Mouse (Mus musculus): Measurements from ENCODE around the gene Gzmm. TPM values are rescaled to one million over a fixed set of nuclear protein-coding genes. Genes with fewer than 3 reads are reported as not detected.

Gene Gzmm
- total RNA-seq, 2 experiments from 2014 or later = 1.8 to 2.4 TPM

GRCm38 (mm10) chr10:79675346-79676035 is 13.3 kb upstream of the Gzmm start:
- ATAC-seq (replicated peaks; ENCODE audit: low FRiP score, low TSS enrichment, poor library complexity, severe bottlenecking) = no peak

- ATAC-seq (replicated peaks; ENCODE audit: low FRiP score, low TSS enrichment, poor library complexity, severe bottlenecking) = peak; percentile 7; the same call in 1 of the 2 replicates
Observed at GRCm38 (mm10) chr10:79680606-79681495, 8.0 kb upstream of the Gzmm start.

DNA sequence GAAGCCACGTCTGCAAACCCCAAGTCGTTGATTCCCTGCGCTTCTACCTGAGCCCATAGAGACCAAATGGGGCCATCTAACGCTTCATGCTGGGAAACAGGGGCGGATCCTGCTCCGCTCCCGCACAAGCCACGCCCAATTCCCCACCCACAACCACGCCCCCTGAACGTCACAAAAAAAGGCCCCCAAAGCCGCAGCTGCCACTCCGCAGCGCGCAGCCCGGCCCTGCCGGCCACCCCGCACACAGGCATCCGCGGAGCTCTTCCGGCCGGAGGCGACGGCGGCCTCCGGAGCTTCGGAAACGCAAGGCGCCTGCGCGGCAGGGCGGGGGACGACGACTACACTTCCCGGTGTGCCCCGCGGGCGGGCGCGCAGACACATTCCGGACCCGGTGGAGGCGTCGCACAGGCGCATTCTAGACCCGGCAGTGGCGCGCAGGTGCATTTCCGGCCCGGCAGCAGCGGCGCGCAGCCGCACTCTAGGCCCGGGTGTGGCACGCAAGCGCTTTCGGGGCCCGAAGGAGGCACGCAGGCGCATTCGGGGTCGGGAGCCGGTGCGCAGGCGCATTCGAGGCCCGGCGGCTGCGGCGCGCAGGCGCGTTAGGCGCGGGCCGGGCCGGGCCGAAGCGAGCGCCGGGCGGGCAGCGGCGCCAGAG is 7.1 kb upstream of the Gzmm start, which contains the start of gene Cdc34:
Gene Cdc34, plus strand, starts transcription at position 605 of the 655 bp plus-strand sequence.
- peak; percentile 75 for ATAC-seq (replicated peaks; ENCODE audit: low FRiP score, low TSS enrichment, poor library complexity, severe bottlenecking)

- ATAC-seq (replicated peaks; ENCODE audit: low FRiP score, low TSS enrichment, poor library complexity, severe bottlenecking) = no peak
Observed at GRCm38 (mm10) chr10:79682551-79682915, 6.3 kb upstream of the Gzmm start.

- ATAC-seq (replicated peaks; ENCODE audit: low FRiP score, low TSS enrichment, poor library complexity, severe bottlenecking) = peak; percentile 19
Observed at GRCm38 (mm10) chr10:79682916-79683582, 5.8 kb upstream of the Gzmm start.

DNA sequence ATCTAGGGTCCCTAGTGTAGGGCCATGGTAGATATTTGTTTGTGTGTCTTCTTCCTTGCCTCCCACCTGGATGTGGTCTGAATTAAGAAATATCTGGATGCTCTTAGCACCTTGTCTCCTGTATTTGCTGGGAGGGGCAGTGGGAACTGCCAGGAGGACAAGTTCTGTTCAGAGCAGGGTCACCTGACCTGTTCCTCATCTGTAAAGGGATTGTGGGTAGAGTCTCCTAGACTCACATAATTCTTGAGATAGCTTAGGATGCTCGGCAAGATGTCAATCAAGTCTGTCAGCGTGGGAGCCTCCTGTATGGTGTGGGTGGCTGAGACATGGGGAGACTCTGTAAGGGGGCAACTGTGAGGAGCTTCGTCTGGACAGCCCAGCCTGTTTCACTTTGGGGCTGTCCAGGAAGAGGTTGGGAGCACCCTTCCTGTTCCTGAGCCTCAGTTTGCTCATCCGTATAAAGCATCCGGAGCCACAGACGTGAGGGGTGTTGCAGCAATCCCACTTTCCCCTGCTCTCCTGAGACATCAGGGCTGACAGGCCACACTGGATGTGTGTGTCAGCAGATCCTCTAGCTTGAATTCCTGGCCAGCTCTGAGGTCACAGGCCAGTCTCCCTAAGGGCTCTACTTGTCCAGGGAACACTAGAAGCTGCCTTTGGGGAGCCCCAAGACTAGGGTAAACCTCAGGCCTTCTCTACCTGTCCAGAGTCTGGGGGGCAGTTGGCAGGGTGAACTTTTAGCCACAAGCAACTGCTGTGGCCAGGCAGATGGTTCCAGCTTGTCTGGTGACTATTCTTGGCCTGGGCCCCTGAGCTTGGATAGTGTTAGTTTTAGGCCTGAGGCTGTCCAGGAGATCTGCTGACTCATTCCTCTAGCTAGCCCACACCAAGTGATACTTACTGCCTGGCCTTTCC is 4.8 kb upstream of the Gzmm start:
- ATAC-seq (replicated peaks; ENCODE audit: low FRiP score, low TSS enrichment, poor library complexity, severe bottlenecking) = no peak

DNA sequence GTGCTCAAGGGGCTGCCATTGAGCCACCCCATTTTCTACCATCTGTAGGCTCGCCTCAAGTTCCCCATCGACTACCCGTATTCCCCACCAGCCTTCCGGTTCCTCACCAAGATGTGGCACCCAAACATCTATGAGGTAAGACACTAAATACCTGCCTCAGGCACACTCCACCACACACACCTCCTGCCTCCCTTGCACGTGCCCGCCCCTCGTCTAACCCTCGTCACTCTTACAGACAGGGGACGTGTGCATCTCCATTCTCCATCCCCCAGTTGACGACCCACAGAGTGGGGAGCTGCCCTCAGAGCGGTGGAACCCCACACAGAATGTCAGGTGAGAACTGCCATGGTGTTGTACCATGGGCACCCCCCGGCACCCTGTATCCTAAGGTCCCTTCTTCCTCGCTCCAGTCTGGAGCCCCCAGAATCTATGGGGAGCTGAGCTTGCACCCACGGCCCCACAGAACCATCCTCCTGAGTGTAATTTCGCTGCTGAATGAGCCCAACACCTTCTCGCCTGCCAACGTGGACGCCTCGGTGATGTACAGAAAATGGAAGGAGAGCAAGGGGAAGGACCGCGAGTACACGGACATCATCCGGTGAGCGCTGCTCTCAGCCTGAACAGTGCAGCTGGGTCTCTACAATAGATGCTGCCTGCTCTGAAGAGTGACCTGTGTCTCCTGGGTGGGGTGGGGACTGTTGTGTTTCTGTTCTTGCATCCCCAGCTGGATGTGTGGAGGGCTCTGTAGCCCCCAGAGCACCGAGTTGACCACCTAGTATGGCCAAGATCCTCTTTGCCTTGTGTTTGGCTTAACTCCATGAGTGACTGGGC is 3.8 kb upstream of the Gzmm start:
- no peak for ATAC-seq (replicated peaks; ENCODE audit: low FRiP score, low TSS enrichment, poor library complexity, severe bottlenecking)

- ATAC-seq (replicated peaks; ENCODE audit: low FRiP score, low TSS enrichment, poor library complexity, severe bottlenecking) = no peak
Observed at GRCm38 (mm10) chr10:79686219-79686618, 2.6 kb upstream of the Gzmm start.

DNA sequence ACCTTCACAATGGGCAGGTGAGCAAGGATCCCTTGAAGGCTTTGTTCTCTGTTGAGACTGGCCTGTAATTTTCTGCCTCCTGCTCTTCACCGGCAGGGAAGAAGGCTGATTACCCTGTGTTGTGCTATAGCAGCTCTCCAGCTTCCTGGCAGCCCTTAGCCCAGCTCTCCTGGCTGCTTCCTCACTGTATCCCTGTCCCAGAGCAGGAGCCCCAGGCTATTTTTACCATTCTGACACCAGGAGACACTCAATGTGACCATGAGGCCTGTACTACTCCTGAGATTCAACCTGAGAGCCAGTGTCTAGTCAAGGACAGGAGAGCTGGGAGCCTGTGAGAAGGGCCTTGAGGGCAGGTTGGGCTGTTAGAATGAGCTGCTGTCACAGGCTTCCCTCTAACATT is 2.1 kb upstream of the Gzmm start:
- no peak for ATAC-seq (replicated peaks; ENCODE audit: low FRiP score, low TSS enrichment, poor library complexity, severe bottlenecking)

- ATAC-seq (replicated peaks; ENCODE audit: low FRiP score, low TSS enrichment, poor library complexity, severe bottlenecking) = no peak
Observed at GRCm38 (mm10) chr10:79687513-79687912, 1.3 kb upstream of the Gzmm start.

- ATAC-seq (replicated peaks; ENCODE audit: low FRiP score, low TSS enrichment, poor library complexity, severe bottlenecking) = no peak
Observed at GRCm38 (mm10) chr10:79689178-79689577, 358 bp downstream of the Gzmm start.

DNA sequence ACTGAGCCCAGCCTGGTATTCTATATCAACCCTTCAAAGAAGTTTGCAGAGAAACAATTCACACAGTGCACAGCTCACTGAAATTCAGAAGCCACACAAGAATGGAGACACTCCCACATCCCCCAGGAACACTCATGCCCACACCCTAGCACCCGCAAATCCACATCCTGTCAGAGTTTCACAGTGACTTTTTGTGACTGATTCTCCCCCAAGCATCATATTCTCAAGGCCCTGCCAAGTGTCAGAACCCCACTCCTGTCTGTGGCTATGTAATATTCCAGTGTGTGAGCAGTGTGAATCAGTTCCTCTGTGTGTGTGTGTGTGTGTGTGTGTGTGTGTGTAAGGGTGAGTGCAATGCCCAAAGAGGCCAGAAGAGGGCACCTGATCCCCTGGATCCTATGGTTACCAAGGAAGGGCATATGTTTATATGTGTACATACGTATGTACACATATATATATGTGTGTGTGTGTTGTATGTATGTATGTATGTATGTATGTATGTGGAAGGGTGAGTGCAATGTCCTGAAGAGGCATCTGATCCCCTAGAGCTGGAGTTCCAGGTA is 3.2 kb downstream of the Gzmm start:
- ATAC-seq (replicated peaks; ENCODE audit: low FRiP score, low TSS enrichment, poor library complexity, severe bottlenecking) = no peak

DNA sequence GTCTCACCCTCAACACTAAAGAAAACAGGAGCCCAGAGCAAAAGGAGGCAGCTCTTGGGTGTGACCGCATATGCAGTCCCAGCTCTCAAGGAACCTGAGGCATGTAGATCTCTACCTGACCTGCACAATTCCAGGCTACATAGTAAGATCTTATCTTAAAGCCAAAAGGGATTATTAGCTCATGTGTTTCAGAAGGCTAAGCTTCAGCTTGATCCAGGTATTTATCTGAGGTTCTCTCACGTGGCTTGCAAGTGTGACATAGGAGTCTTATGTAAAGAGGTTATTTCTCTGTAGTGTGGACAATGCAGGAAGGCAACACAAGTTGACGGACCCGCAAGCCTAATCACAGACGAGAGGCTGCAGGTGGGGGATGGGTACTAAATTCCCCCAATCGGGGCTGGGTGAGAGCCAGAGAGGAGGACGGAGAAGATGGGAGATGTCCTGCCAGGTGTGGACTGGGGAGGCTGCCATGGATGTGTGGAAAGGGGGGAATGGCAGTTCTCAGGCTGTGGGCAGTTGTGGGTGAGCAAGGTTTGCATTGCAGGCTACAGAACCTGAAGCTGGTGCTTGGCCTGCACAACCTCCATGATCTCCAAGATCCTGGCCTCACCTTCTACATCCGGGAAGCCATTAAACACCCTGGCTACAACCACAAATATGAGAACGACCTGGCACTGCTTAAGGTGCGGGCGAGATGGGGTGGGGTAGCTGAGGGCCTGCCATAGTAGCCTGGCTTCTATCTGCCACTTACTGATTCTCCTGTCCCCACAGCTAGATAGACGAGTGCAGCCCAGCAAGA is 5.0 kb downstream of the Gzmm start:
- no peak for ATAC-seq (replicated peaks; ENCODE audit: low FRiP score, low TSS enrichment, poor library complexity, severe bottlenecking)

DNA sequence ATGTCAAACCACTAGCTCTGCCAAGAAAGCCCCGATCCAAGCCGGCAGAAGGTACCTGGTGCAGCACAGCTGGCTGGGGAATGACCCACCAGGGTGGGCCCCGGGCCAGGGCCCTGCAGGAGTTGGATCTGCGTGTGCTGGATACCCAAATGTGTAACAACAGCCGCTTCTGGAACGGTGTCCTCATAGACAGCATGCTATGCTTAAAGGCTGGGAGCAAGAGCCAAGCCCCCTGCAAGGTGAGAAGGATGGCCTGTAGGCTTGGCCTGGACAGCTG is 5.5 kb downstream of the Gzmm start:
- no peak for ATAC-seq (replicated peaks; ENCODE audit: low FRiP score, low TSS enrichment, poor library complexity, severe bottlenecking)

DNA sequence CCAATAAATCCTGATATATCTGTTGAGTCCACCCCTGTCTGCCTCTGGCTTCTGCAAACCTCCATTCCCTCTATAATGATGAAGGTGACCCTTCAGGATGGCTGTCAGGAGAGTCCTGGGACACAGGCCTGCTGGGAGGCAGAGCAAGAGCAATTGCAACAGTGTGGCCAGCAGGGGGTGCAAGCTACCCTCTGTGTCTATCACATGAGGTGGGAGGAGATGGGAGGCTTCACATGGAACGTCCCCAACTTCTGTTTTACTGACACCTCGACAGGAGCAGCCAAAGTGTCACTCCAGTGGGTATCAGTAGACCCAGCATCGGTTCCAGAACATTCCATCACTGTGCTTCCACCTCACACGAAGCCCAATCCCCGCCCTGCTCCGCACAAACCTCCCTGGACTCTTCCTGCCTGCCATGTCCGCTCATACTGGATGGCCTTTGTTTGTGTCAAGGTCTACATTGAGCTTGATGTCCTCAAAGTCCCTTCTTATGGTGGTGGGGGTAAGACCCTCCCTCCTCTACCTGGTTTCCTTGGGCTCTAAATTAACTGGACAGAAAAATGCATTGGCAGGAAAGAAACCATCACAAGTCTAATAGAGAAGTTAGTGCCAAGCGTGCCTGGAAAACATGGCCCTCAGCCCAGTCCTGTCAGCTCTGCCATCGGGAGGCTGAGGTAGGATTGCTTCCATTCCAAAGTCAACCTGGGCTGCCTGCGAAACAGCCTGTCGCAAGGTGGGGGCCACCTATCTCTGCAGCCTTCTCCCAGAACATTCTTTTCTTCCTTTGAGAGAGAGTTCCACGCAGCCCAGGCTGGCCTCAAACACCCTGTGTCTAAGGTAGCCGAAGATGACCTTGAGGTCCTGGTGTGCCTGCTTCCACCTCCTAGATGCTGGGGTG is 6.7 kb downstream of the Gzmm start:
- ATAC-seq (replicated peaks; ENCODE audit: low FRiP score, low TSS enrichment, poor library complexity, severe bottlenecking) = peak; percentile 86

DNA sequence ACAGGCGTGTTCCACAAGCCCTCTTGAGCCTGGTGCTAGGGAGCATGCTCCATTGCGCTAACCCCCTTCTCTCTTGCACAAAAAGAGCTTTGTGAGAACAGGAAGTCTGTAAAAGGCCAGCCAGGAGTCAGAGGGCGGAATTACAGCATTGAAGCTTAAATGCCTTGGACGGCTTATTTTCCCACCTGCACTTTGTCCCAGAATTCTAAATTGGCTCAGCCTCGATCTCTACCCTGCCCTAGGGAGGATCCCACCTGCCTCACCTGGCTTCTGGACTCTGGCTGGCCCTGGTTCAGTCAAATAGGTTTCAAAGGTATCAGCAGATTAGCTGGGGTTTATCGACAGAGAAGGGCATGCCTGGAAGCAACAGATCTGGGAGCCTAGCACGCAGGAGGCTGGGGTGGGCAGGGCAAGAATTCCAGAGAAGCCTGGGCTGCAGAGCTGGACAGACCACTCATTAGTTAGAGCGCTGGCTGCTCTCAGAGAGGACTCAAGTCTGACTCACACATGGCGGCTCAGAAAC is 7.4 kb downstream of the Gzmm start:
- ATAC-seq (replicated peaks; ENCODE audit: low FRiP score, low TSS enrichment, poor library complexity, severe bottlenecking) = no peak

All from megakaryocyte-erythroid progenitor cell, adult 5-6 weeks (primary cell).